Mouse (Mus musculus): Measurements from ENCODE around the gene Nek7. TPM values are rescaled to one million over a fixed set of nuclear protein-coding genes. Genes with fewer than 3 reads are reported as not detected.

Nek7 gene
- polyA plus RNA-seq, 1 experiment from 2014 or later: 16.6 TPM

DNA sequence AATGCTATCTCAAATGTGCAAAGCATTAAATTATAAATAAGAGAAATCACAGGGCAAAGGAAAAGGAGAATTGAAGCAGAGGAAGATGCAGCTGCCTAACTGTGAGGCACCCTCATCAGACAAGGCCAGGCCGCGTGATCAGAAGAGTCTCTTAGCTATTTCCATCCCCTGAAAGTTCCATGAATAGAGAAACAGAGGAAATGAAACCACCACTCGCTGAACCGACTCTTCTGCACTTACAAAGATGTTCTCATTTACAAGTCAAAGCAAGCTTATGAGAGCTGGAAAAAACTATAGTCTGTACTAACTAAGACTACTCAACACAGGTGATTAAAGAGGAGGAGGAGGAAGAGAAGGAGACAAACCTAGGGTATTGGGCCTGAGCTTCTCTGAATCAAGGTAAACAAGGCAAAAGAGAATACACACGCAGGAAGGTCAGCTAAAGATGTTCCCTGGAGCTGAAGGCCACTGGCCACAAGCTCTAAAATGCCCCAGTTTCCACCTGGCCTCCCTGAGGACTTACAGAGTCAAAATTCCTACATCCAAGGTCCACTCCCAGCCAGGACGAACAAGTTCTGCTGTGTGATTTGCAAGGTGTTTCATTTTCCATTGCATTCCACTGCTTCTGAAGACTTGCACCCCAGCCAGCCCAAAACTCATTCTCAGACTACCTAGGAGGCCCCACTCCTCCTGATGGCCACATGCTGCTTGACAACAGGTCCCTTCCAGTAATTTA is 5.2 kb downstream of the Nek7 start:
- Histone ChIP-seq H3K4me2 (replicated peaks; ENCODE audit: low read depth) (no peak overlapping the region), H3K4me3 (ENCODE audit: low read depth, low read length) (no peak overlapping the region), H3K9me3 (ENCODE audit: control insufficient read depth) (no peaks in the 10 kb centered on the region), H3K4me1 (replicated peaks; ENCODE audit: control insufficient read depth, insufficient read depth, low read length) (no peaks in the 10 kb centered on the region), H3K27ac (ENCODE audit: low read depth, low read length) (no peak overlapping the region), H3K27me3 (replicated peaks; ENCODE audit: control insufficient read depth, insufficient read depth, low read length) (no peaks in the 10 kb centered on the region), H3K36me3 (ENCODE audit: control insufficient read depth, insufficient read depth) (no peaks in the 10 kb centered on the region), H3K9ac (ENCODE audit: low read depth, low read length) (no peak overlapping the region)
- TF ChIP-seq CTCF (IDR thresholded peaks at IDR 0.05; ENCODE audit: low read depth): no peak
- WGBS: 78% methylated on average over 6 of the region's 6 CpGs
- ATAC-seq: no peak

DNA sequence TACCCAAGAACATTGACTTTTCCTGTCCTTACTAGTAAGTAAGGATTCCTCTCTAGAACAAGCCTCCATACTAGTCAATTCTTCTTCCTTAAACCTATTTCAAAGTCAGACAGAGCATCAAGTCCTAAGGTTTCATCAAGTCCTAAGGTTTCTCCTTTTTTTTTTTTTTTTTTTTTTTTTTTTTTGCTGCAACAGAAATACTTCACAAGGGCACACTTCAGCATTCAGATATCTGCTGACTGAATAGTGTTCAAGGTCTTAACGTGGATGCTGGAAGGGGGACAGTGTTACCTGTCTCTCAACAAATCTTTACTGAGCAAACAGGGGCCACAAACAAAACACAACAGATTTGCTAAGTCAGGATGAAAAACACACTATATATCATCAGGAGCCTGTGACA is 7.8 kb downstream of the Nek7 start:
- Histone ChIP-seq H3K36me3 (ENCODE audit: control insufficient read depth, insufficient read depth) (no peaks in the 10 kb centered on the region), H3K4me2 (replicated peaks; ENCODE audit: low read depth) (no peak overlapping the region), H3K9ac (ENCODE audit: low read depth, low read length) (no peak overlapping the region), H3K27me3 (replicated peaks; ENCODE audit: control insufficient read depth, insufficient read depth, low read length) (no peaks in the 10 kb centered on the region), H3K4me1 (replicated peaks; ENCODE audit: control insufficient read depth, insufficient read depth, low read length) (no peaks in the 10 kb centered on the region), H3K4me3 (ENCODE audit: low read depth, low read length) (no peak overlapping the region), H3K27ac (ENCODE audit: low read depth, low read length) (no peak overlapping the region), H3K9me3 (ENCODE audit: control insufficient read depth) (no peaks in the 10 kb centered on the region)
- TF ChIP-seq CTCF (IDR thresholded peaks at IDR 0.05; ENCODE audit: low read depth): no peak
- ATAC-seq: no peak
- WGBS: 65% methylated on average over 1 of the region's 1 CpGs

DNA sequence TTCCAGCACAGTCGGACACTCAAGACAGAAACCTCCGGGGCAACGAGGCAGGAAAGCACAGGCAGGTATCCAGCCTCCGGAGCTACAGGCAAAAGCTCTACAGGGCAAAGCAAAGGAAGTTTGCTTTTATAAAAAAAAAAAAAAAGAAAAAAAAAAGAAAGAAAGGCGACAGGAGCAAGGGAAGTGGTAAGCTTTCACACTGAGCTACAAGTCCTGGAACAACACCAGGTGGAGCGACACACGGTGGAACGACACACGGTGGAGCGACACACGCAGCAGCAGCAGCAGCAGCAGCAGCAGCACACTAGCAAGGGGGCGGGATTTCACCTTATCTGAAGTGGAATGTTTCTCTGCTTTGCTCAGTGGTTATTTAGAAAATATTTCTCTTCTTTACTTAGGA is 10.8 kb downstream of the Nek7 start:
- Histone ChIP-seq H3K4me1 (replicated peaks; ENCODE audit: control insufficient read depth, insufficient read depth, low read length) (no peaks in the 10 kb centered on the region), H3K4me3 (ENCODE audit: low read depth, low read length) (no peak overlapping the region), H3K36me3 (ENCODE audit: control insufficient read depth, insufficient read depth) (no peaks in the 10 kb centered on the region), H3K27me3 (replicated peaks; ENCODE audit: control insufficient read depth, insufficient read depth, low read length) (no peaks in the 10 kb centered on the region), H3K9ac (ENCODE audit: low read depth, low read length) (no peak overlapping the region), H3K27ac (ENCODE audit: low read depth, low read length) (no peak overlapping the region), H3K9me3 (ENCODE audit: control insufficient read depth) (no peaks in the 10 kb centered on the region), H3K4me2 (replicated peaks; ENCODE audit: low read depth) (no peak overlapping the region)
- no peak for TF ChIP-seq CTCF (IDR thresholded peaks at IDR 0.05; ENCODE audit: low read depth)
- WGBS: 73% methylated on average over 12 of the region's 12 CpGs
- no peak for ATAC-seq

DNA sequence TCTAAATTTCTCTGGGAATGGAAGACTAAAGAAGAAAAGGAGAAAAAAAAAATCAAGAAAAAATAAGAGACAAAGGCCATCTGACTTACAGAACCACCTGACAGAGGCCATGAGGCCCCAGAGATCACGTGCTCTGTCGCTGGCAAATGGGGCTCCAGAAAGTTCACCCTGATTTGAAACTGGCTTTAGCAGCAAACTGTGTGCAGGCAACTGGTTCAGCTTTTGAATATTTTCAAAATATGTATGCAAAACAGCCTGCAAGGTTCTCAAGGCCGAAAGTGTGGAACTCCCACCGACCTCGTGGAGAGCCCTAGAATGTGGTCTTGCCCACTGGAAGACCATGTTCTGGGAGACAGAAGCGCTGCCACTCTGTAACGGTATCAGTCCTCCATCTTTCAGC is 11.6 kb downstream of the Nek7 start:
- no peak overlapping the region for H3K4me2 ChIP-seq (replicated peaks; ENCODE audit: low read depth)
- TF ChIP-seq CTCF (IDR thresholded peaks at IDR 0.05; ENCODE audit: low read depth): no peak
- 93% methylated on average over 7 of the region's 7 CpGs for WGBS
- no peak overlapping the region for H3K9ac ChIP-seq (ENCODE audit: low read depth, low read length)
- H3K27ac ChIP-seq (ENCODE audit: low read depth, low read length): no peak overlapping the region
- no peaks in the 10 kb centered on the region for H3K27me3 ChIP-seq (replicated peaks; ENCODE audit: control insufficient read depth, insufficient read depth, low read length)
- no peaks in the 10 kb centered on the region for H3K4me1 ChIP-seq (replicated peaks; ENCODE audit: control insufficient read depth, insufficient read depth, low read length)
- ATAC-seq: no peak
- no peaks in the 10 kb centered on the region for H3K9me3 ChIP-seq (ENCODE audit: control insufficient read depth)
- H3K36me3 ChIP-seq (ENCODE audit: control insufficient read depth, insufficient read depth): no peaks in the 10 kb centered on the region
- no peak overlapping the region for H3K4me3 ChIP-seq (ENCODE audit: low read depth, low read length)

DNA sequence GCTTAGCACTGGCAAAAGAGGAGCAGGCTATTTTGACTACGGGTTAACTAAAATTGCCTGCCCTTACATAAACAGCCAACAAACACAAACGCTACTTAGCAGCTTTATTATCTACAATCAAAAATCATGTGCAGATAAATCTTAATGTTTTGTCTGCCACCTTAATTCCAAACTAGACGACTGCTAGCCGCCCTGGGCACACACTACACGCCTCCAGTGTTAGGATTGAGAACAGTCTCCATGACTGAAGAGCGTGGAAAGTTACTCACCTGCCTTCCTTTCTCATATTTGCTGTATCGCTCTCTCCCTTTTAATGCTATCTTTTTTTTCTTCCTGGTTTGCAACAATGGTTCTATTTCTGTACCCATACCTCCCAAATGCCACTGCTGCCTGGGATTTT is 12.1 kb downstream of the Nek7 start:
- H3K27ac ChIP-seq (ENCODE audit: low read depth, low read length): no peak overlapping the region
- H3K4me3 ChIP-seq (ENCODE audit: low read depth, low read length): no peak overlapping the region
- no peak for ATAC-seq
- no peaks in the 10 kb centered on the region for H3K36me3 ChIP-seq (ENCODE audit: control insufficient read depth, insufficient read depth)
- WGBS: 87% methylated on average over 7 of the region's 7 CpGs
- H3K9me3 ChIP-seq (ENCODE audit: control insufficient read depth): no peaks in the 10 kb centered on the region
- TF ChIP-seq CTCF (IDR thresholded peaks at IDR 0.05; ENCODE audit: low read depth): no peak
- no peaks in the 10 kb centered on the region for H3K4me1 ChIP-seq (replicated peaks; ENCODE audit: control insufficient read depth, insufficient read depth, low read length)
- no peak overlapping the region for H3K9ac ChIP-seq (ENCODE audit: low read depth, low read length)
- H3K4me2 ChIP-seq (replicated peaks; ENCODE audit: low read depth): no peak overlapping the region
- no peaks in the 10 kb centered on the region for H3K27me3 ChIP-seq (replicated peaks; ENCODE audit: control insufficient read depth, insufficient read depth, low read length)

DNA sequence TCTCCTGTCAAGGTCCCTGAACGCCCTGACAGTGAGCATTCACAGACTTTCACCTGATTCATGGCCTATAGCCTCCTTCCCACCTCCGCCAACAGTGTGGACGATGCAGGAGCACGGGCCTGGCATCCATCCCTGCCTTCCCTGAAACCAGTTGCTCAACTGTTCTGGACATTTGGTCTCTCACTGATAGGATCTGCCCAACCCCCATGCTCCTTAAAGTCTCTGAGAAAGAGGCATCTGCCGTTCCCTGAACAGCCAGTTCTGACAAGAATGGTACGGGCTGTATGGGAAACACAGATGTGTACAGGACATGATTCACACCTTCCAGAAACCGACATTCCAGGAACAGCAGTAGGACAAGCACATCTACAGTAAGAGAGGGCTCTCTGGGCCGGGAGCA is 13.2 kb downstream of the Nek7 start:
- ATAC-seq: no peak
- TF ChIP-seq CTCF (IDR thresholded peaks at IDR 0.05; ENCODE audit: low read depth): no peak
- no peak overlapping the region for H3K9ac ChIP-seq (ENCODE audit: low read depth, low read length)
- no peaks in the 10 kb centered on the region for H3K9me3 ChIP-seq (ENCODE audit: control insufficient read depth)
- H3K36me3 ChIP-seq (ENCODE audit: control insufficient read depth, insufficient read depth): no peaks in the 10 kb centered on the region
- H3K27ac ChIP-seq (ENCODE audit: low read depth, low read length): no peak overlapping the region
- WGBS: 77% methylated on average over 8 of the region's 8 CpGs
- H3K4me2 ChIP-seq (replicated peaks; ENCODE audit: low read depth): no peak overlapping the region
- H3K27me3 ChIP-seq (replicated peaks; ENCODE audit: control insufficient read depth, insufficient read depth, low read length): no peaks in the 10 kb centered on the region
- no peaks in the 10 kb centered on the region for H3K4me1 ChIP-seq (replicated peaks; ENCODE audit: control insufficient read depth, insufficient read depth, low read length)
- no peak overlapping the region for H3K4me3 ChIP-seq (ENCODE audit: low read depth, low read length)

DNA sequence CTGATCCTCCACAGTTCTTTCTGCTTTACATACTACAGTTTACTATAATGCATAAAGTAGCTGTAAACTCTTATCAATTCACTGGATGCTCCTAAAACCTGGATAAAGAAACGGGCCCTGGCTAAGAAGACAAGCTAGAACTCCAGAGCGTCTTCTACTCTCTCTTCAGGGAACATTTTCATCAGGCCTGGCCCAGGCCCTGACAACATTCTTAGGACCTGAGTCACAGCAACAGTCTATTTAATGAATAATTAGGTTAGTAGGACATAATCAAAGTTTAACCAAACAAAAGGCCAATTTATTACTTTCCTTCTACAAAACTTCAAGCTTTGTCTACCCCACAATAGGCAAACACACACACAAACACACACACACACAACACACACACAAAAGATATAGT is 15.2 kb downstream of the Nek7 start:
- H3K27ac ChIP-seq (ENCODE audit: low read depth, low read length): no peak overlapping the region

More for the DNA sequence above, 15.2 kb downstream of the Nek7 start:
- no peak overlapping the region for H3K4me3 ChIP-seq (ENCODE audit: low read depth, low read length)
- no peaks in the 10 kb centered on the region for H3K36me3 ChIP-seq (ENCODE audit: control insufficient read depth, insufficient read depth)
- no peak for TF ChIP-seq CTCF (IDR thresholded peaks at IDR 0.05; ENCODE audit: low read depth)
- H3K4me2 ChIP-seq (replicated peaks; ENCODE audit: low read depth): no peak overlapping the region
- no peaks in the 10 kb centered on the region for H3K27me3 ChIP-seq (replicated peaks; ENCODE audit: control insufficient read depth, insufficient read depth, low read length)
- 71% methylated on average over 2 of the region's 2 CpGs for WGBS
- H3K9ac ChIP-seq (ENCODE audit: low read depth, low read length): no peak overlapping the region
- H3K9me3 ChIP-seq (ENCODE audit: control insufficient read depth): no peaks in the 10 kb centered on the region
- H3K4me1 ChIP-seq (replicated peaks; ENCODE audit: control insufficient read depth, insufficient read depth, low read length): no peaks in the 10 kb centered on the region
- no peak for ATAC-seq

Measured in intestine, postnatal 0 days (tissue).